Mouse (Mus musculus): ENCODE results near the gene Pi4kb.

GRCm38 (mm10) chr3:95014428-95015151 is 40.1 kb downstream of the Pi4kb start:
- no peak for TF ChIP-seq CTCF (IDR thresholded peaks at IDR 0.05; ENCODE audit: low read depth, low read length)
- TF ChIP-seq EP300 (IDR thresholded peaks at IDR 0.05; ENCODE audit: insufficient read depth, low read depth, low read length): no peak

All from ES-Bruce4 (cell line).